Mouse (Mus musculus): ENCODE results near the gene Utp6. TPM values are rescaled to one million over a fixed set of nuclear protein-coding genes. Genes with fewer than 3 reads are reported as not detected.

Utp6 gene
- polyA plus RNA-seq, 1 experiment: 0.96 TPM

DNA sequence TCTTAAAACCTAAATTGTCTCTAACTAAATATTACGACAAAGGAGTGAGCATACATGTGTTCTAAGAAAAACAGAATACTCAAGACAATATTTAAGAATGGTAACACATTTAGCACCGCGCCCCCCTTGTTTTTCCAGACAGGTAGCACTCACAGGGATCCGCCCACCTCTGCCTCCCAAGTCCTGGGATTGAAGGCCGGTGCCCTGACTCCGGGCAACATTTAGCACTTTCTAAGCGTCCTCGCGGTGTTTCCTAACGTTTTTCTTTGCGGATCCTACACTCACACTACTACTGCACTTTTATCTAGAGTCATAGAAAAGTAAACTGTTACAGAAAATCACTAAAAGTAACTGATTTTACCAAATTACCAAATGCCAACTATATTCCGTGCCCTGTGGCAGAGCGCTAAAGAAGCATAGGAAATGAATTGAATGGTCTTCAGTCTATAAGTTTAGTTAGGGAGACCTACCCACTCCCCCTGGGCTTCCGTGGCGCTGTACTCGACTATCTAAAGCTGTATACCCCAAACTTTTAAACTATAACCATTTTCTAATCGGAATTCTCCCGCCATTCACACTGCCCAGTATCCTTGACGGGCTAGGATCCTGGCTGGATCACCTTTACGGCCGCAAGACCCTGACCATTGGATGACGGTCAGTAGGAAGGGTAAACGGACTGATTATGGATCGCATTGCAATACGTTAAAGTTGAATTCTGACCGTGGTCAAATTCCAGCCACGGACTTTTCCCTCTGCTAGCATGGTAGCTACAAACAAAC, 655 bp downstream of the Utp6 start:
- H3K36me3 ChIP-seq (ENCODE audit: control insufficient read depth, insufficient read depth, low read length): peaks cover 16% of the 10 kb centered on the region
- peak overlapping the region; percentile 40; the same call in 1 of the 2 replicates for H3K27ac ChIP-seq (ENCODE audit: insufficient read depth, low read depth, low read length)
- no peak for TF ChIP-seq CTCF (IDR thresholded peaks at IDR 0.05; ENCODE audit: extremely low read depth, insufficient read length, insufficient replicate concordance, low read depth, low read length)
- no peak for TF ChIP-seq POLR2A (IDR thresholded peaks at IDR 0.05; ENCODE audit: low read depth, low read length)
- WGBS: 5% methylated on average over 27 of the region's 27 CpGs
- H3K4me3 ChIP-seq (ENCODE audit: low read depth, low read length): peak overlapping the region; percentile 78
- no peaks in the 10 kb centered on the region; the same call in 1 of the 2 replicates for H3K4me1 ChIP-seq (ENCODE audit: control insufficient read depth, insufficient read depth, insufficient read length, low read length)
- H3K27me3 ChIP-seq (ENCODE audit: control insufficient read depth, insufficient read depth, low read length): no peaks in the 10 kb centered on the region

- Histone ChIP-seq H3K4me3 (ENCODE audit: low read depth, low read length) (no peak overlapping the region), H3K27me3 (ENCODE audit: control insufficient read depth, insufficient read depth, low read length) (no peaks in the 10 kb centered on the region), H3K27ac (ENCODE audit: insufficient read depth, low read depth, low read length) (no peak overlapping the region), H3K36me3 (ENCODE audit: control insufficient read depth, insufficient read depth, low read length) (peaks cover 56% of the 10 kb centered on the region), H3K4me1 (ENCODE audit: control insufficient read depth, insufficient read depth, insufficient read length, low read length) (no peaks in the 10 kb centered on the region)
- WGBS: 37% methylated on average over 3 of the region's 3 CpGs
- no peak for TF ChIP-seq POLR2A (IDR thresholded peaks at IDR 0.05; ENCODE audit: low read depth, low read length)
- no peak for TF ChIP-seq CTCF (IDR thresholded peaks at IDR 0.05; ENCODE audit: extremely low read depth, insufficient read length, insufficient replicate concordance, low read depth, low read length)
These were observed 14.9 kb downstream of the Utp6 start for GRCm38 (mm10) chr11:79947265-79947664.

DNA sequence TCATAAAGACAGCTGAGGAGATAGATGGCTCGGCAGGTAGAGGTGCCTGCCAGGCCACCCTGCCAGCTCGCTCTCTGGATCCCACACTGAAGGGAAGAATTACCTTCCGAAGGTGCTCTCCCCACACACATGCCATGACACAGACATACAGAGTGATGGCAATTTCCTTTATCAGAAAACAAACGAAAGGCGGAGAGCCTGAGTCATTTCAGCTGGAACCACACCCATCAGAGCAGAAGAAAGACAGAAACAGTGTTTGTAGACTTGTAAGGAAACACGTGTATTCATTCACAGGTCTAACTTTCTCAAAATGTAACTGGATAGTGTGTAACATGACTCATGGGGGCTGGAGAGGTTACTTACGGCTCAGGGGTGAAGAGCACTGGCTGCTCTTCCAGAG, 18.6 kb downstream of the Utp6 start:
- Histone ChIP-seq H3K4me3 (ENCODE audit: low read depth, low read length) (no peak overlapping the region), H3K4me1 (ENCODE audit: control insufficient read depth, insufficient read depth, insufficient read length, low read length) (no peaks in the 10 kb centered on the region), H3K27me3 (ENCODE audit: control insufficient read depth, insufficient read depth, low read length) (no peaks in the 10 kb centered on the region), H3K27ac (ENCODE audit: insufficient read depth, low read depth, low read length) (no peak overlapping the region), H3K36me3 (ENCODE audit: control insufficient read depth, insufficient read depth, low read length) (peaks cover 58% of the 10 kb centered on the region)
- 49% methylated on average over 7 of the region's 7 CpGs for WGBS
- no peak for TF ChIP-seq CTCF (IDR thresholded peaks at IDR 0.05; ENCODE audit: extremely low read depth, insufficient read length, insufficient replicate concordance, low read depth, low read length)
- no peak for TF ChIP-seq POLR2A (IDR thresholded peaks at IDR 0.05; ENCODE audit: low read depth, low read length)

DNA sequence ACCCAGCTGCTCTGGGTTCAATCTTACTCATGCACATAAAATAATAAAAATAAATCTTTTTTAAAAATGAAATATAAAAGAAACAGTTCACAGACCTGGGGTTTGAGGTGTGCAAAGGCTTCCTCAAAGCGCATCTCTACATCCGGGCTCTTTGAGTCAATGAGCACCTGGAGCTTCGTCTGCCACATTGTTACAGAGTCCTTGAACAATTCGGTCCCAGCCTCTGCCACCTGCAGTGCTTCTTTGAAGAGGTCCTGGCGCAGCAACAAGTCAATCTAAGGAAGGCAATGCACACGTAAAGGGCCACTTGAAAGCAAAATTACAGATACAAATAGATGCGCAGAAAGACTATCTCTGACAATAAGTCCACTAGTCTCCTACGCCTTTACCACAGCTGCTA, 19.1 kb downstream of the Utp6 start:
- H3K27me3 ChIP-seq (ENCODE audit: control insufficient read depth, insufficient read depth, low read length): no peaks in the 10 kb centered on the region
- H3K4me1 ChIP-seq (ENCODE audit: control insufficient read depth, insufficient read depth, insufficient read length, low read length): no peaks in the 10 kb centered on the region
- WGBS: 92% methylated on average over 8 of the region's 8 CpGs
- no peak for TF ChIP-seq POLR2A (IDR thresholded peaks at IDR 0.05; ENCODE audit: low read depth, low read length)
- TF ChIP-seq CTCF (IDR thresholded peaks at IDR 0.05; ENCODE audit: extremely low read depth, insufficient read length, insufficient replicate concordance, low read depth, low read length): no peak
- H3K36me3 ChIP-seq (ENCODE audit: control insufficient read depth, insufficient read depth, low read length): peaks cover 57% of the 10 kb centered on the region
- no peak overlapping the region for H3K27ac ChIP-seq (ENCODE audit: insufficient read depth, low read depth, low read length)
- H3K4me3 ChIP-seq (ENCODE audit: low read depth, low read length): no peak overlapping the region

DNA sequence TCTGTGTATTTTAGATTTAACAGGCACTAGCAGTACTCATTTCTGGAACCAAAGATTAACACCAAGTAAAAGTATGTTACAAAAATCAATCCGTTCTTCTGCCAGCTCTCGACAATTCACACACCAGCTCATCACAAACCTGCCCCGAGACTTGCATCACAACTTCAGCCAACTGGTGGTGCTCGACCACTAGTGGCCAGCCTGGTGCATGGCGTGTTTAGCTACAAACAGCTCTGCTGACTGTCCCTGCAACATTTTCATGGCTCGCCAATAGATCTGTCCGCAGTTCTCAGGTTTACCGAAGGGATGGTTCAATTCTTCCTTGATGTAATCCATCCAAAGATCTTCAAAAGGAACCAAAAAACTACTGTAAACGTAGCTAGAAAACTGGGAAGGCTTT, 26.4 kb downstream of the Utp6 start:
- peaks cover 36% of the 10 kb centered on the region for H3K36me3 ChIP-seq (ENCODE audit: control insufficient read depth, insufficient read depth, low read length)
- TF ChIP-seq POLR2A (IDR thresholded peaks at IDR 0.05; ENCODE audit: low read depth, low read length) (no peak), CTCF (IDR thresholded peaks at IDR 0.05; ENCODE audit: extremely low read depth, insufficient read length, insufficient replicate concordance, low read depth, low read length) (no peak)
- no peaks in the 10 kb centered on the region for H3K4me1 ChIP-seq (ENCODE audit: control insufficient read depth, insufficient read depth, insufficient read length, low read length)
- 88% methylated on average over 9 of the region's 9 CpGs for WGBS
- H3K4me3 ChIP-seq (ENCODE audit: low read depth, low read length): no peak overlapping the region
- H3K27me3 ChIP-seq (ENCODE audit: control insufficient read depth, insufficient read depth, low read length): no peaks in the 10 kb centered on the region
- H3K27ac ChIP-seq (ENCODE audit: insufficient read depth, low read depth, low read length): no peak overlapping the region

DNA sequence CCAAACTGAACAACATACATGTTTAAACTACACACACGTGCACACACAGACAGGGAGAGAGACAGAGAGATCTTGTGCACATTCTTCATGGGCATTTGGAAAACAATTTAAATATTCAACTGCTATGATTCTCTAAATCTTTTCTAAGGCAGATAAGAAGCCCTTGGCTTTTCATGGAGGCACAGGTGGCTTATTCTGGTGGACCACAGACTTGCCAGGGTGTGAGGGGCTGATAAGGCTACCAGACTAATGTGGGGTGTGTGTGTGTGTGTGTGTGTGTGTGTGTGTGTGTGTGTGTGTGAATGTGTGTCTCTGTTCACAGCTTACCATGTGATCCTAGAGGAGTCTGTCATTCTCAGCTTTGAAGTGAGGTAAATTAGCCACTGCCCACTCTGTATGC, 39.4 kb downstream of the Utp6 start:
- Histone ChIP-seq H3K27me3 (ENCODE audit: control insufficient read depth, insufficient read depth, low read length) (no peaks in the 10 kb centered on the region), H3K4me3 (ENCODE audit: low read depth, low read length) (no peak overlapping the region), H3K36me3 (ENCODE audit: control insufficient read depth, insufficient read depth, low read length) (no peaks in the 10 kb centered on the region), H3K4me1 (ENCODE audit: control insufficient read depth, insufficient read depth, insufficient read length, low read length) (no peaks in the 10 kb centered on the region), H3K27ac (ENCODE audit: insufficient read depth, low read depth, low read length) (no peak overlapping the region)
- 88% methylated on average over 1 of the region's 1 CpGs for WGBS
- TF ChIP-seq POLR2A (IDR thresholded peaks at IDR 0.05; ENCODE audit: low read depth, low read length): no peak
- TF ChIP-seq CTCF (IDR thresholded peaks at IDR 0.05; ENCODE audit: extremely low read depth, insufficient read length, insufficient replicate concordance, low read depth, low read length): no peak

GRCm38 (mm10) chr11:79922157-79922556, 40.0 kb downstream of the Utp6 start:
- no peaks in the 10 kb centered on the region for H3K4me1 ChIP-seq (ENCODE audit: control insufficient read depth, insufficient read depth, insufficient read length, low read length)
- no peaks in the 10 kb centered on the region for H3K27me3 ChIP-seq (ENCODE audit: control insufficient read depth, insufficient read depth, low read length)
- WGBS: 70% methylated on average over 3 of the region's 3 CpGs
- TF ChIP-seq POLR2A (IDR thresholded peaks at IDR 0.05; ENCODE audit: low read depth, low read length) (no peak), CTCF (IDR thresholded peaks at IDR 0.05; ENCODE audit: extremely low read depth, insufficient read length, insufficient replicate concordance, low read depth, low read length) (no peak)
- no peaks in the 10 kb centered on the region for H3K36me3 ChIP-seq (ENCODE audit: control insufficient read depth, insufficient read depth, low read length)
- H3K27ac ChIP-seq (ENCODE audit: insufficient read depth, low read depth, low read length): no peak overlapping the region
- H3K4me3 ChIP-seq (ENCODE audit: low read depth, low read length): no peak overlapping the region
